Mouse (Mus musculus) brain, embryonic 14.5 days (tissue): ENCODE data around the gene Edn2.

Source experiments
- CTCF ChIP-seq: fragments of 200-500 bp; IDR thresholded peaks from 2 replicates; pipeline ENCODE4 v1.5.1; 2012; ENCODE audit warnings: inconsistent platforms, mild to moderate bottlenecking, moderate library complexity, borderline replicate concordance; ENCODE audit not compliant: insufficient read depth, insufficient read length; ENCODE audit errors: extremely low read depth
- POLR2A ChIP-seq: fragments of 200-500 bp; IDR thresholded peaks from 2 replicates; pipeline ENCODE4 v1.6.1; 2012; ENCODE audit warnings: mild to moderate bottlenecking, inconsistent platforms, borderline replicate concordance; ENCODE audit not compliant: poor library complexity, insufficient read depth, insufficient read length, severe bottlenecking; ENCODE audit errors: extremely low read depth

GRCm38 (mm10) chr4:120151906-120152305 is 9.1 kb upstream of the Edn2 start:
- TF ChIP-seq CTCF (no peak), POLR2A (no peak)
